Mouse (Mus musculus) B cell, adult 2 months (primary cell): Measurements from ENCODE around the gene Cxcr1.
"Not testable (repeated sequence)": the region's sequence is repeated elsewhere in the genome, so short reads cannot be mapped to it uniquely, and the experiment has no call there.

Experiments
- DNase-seq, 2 experiments: peaks; one replicate each; pipeline ENCODE4 v3.0.0; 2022

Gene Cxcr1

DNA sequence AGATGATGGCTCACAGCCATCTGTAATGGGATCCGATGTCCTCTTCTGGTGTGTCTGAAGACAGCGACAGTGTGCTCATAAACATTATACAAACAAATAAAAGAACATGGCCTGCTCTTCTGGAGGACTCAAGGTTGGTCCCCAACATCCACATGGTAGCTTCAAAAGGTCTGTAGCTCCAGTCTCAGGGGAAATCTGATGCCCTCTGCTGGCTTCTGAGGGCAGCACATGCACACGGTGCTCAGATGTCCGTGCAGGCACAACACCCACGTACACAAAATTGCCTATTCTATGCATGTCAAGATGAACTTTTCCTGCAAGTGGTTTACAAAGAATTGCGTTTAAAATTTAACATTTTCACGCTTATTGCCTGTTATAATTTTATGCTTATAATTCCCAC is 1.5 kb upstream of the Cxcr1 start:
- peak; percentile 45 to 47 for DNase-seq

- no peak for DNase-seq
These were observed 1.7 kb downstream of the Cxcr1 start for GRCm38 (mm10) chr1:74192711-74193110.

GRCm38 (mm10) chr1:74190471-74190870 is 4.0 kb downstream of the Cxcr1 start:
- no peak for DNase-seq

DNA sequence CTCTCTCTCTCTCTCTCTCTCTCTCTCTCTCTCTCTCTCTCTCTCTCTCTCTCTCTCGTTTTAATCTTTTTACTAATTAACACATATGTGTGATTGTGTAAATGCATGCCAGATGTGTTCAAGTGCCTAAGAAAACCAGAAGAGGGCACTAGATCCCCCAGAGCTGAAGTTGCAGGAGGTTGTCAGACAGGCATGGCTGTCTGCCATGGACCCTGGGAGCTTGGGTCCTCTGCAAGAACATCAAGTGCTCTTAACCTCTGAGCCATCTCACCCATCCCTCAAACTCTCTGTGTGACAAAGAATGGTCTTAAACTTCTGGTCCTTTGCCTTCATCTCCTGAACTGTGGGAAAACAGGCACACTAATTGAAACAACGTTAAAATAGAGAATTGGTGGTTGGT is 11.4 kb downstream of the Cxcr1 start:
- DNase-seq, result no peak

- DNase-seq, result no peak
These were observed 13.0 kb downstream of the Cxcr1 start for GRCm38 (mm10) chr1:74181462-74181861.

GRCm38 (mm10) chr1:74179624-74180408 is 14.6 kb downstream of the Cxcr1 start:
- DNase-seq, result no peak

DNA sequence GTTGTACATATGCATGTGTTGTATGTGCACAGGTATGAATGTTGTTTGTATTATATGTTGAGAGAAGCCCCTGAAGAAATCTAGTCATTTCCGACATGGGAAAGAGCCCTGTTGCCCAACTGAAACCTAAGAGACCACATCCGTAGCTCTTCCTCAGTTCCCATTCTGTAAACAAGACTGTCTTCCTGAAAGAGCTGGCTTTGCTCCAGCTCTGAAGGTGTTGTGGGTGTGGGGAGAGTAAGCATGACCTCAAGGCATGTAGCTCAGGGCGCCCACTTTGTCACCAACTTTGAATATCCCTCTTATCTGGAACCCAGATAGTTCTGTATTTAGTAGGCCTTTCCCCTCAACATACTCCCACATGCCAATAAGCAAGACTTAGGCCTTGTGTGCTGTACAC is 15.8 kb downstream of the Cxcr1 start:
- no peak for DNase-seq

DNA sequence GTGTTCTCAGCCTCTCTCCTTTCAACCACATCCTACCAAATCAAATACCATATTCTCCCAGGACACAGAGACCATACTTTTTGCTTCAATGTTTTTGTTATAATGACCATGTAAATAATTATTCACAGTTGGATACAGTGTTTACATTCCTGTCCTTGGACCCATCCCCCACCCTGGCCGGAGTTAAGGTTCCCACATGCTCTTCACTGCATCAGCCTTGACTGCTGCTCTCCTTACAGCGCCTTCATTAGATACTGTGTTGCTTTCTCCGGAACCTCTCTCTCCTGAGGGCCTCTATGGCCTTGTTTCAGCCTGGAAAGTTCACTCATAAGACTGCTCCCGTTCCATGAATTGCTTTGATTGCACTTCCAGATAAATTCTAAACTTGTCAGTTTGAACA is 18.7 kb downstream of the Cxcr1 start:
- DNase-seq, result no peak

DNA sequence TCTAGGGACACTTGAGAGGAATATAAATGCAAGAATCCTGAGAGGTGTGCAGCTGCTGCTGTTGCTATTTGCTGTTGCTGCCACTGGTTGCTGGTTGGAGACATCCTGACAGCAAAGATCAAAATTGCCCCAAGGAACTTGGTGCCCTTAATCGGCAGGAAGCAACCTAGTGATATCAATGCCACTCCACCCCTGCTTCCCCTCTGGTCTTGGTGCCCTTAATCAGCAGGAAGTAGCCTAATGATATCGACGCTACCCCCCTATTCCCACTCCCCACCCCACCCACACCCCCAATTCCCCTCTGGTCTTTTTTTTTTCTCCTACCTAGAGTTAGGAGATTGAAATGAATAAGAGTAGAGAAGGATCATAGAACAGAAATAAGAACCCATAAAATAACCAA is 21.7 kb downstream of the Cxcr1 start:
- no peak for DNase-seq

DNA sequence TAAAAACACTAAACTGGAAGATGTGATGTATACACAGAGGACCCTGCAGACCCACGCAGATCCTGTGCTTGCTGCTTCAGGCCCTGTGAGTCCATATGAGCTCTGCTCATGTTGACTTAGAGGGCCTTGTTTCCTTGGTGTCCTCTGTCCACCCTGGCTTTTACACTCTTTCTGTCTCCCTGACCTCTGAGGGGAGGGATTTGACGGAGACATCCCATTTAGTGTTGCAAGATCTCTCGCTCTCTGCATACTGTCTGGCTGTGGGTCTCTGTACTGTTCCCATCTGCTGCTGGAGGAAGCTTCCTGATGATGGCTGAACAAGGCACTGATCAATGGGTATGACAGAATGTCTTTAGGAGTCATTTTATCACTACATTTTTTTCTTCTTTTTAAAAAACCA is 24.7 kb downstream of the Cxcr1 start:
- no peak for DNase-seq

DNA sequence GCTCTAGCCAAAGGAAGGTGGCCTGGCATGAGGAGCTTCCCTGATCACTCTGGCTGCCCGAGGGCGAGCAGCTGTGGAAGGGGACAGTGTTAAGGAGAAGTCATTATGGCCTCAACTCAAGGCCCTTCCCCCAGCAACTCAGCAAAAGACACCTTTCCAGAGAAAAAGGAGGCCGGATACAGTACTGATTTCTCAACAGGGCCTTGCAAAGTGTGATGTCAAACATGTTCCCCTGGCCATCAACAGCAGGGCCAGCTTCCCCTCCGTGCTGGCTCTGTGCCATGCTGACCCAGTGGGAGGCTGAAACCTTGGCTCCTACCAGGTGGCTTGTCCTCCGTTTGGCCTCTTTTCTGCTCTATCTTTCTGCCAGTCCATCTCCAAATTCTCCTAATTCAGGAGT is 27.3 kb downstream of the Cxcr1 start:
- DNase-seq, result no peak

- no peak for DNase-seq
These were observed 34.4 kb downstream of the Cxcr1 start for GRCm38 (mm10) chr1:74160036-74160435.

DNA sequence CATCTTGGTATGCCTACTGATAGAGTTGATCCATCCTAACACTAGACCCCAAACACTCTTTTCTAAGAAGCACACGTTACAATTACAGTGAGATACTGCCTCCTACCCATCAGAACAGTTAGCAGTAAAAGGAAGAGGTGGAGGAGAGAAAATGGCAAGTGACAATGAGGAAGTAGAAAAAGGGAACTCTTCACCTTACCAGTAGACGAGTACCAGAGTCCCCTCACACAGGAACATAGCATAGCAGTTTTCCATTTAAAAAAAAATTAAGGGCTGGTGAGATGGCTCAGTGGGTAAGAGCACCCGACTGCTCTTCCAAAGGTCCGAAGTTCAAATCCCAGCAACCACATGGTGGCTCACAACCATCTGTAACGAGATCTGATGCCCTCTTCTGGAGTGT is 34.8 kb downstream of the Cxcr1 start:
- DNase-seq, result not testable (repeated sequence)

DNA sequence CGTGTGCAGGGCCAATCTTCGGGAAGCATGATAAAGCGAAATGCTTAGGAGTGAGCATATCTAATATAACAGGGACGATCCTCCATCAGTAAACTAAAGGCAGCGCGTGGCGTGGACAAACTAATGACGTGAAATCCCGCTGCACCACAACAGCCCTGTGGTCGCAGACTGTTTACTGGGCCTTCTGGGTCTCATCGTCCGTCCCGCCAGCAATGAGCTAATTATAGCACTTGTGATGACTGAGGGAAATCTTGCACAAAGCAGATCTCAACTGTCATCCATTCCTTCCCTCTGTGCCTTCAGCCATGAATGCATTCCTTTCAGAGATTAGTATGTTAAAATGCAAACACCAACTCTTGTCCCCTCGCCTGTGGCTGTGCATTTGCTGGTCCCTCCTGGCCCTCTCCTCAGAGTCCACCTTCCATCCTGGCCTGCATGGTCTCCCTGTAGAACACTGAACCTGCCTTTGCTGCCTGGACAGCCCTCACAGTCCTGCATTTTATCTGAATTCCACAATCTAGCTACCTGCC is 38.0 kb downstream of the Cxcr1 start:
- no peak for DNase-seq

GRCm38 (mm10) chr1:74155435-74156012 is 38.9 kb downstream of the Cxcr1 start:
- DNase-seq, result peak in 1 of 2 experiments; percentile 8

DNA sequence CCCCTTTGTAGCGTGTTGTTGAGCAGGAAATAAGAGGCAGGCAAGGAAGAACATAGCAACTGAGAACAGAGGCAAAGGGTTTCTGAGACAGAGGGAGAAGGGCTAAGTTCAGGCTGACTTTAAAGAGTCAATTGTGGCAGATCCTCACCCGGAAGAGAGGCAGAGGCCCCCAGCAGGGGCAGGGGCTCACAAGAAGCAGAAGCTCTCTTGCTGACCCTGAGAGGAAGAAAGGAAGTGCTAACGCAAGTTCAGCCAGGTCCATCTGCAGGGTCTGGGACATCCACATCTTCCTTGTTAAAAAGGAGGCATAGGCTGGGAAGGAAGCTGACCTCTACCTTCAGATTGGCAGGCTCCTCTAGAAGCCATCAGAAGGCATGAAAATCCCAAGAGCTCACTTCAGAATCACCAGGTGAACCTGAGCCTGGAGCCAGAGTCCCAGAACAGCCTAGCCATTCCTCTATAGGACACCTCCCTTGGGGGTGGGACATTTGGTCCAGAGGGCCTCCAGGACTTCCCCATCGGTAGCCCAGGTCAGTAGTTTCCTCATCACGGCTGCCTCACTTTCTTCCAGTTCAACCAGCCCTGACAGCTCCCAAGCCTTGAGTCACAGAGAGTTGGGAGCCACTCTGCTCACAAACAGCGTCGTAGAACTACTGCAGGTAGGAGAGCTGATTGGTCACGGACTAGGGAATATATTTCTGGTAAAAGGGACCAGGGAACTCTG is 40.8 kb downstream of the Cxcr1 start, which contains the start of gene Cxcr2:
Gene Cxcr2, plus strand, starts transcription at position 529 of the 724 bp plus-strand sequence.
- no peak for DNase-seq

DNA sequence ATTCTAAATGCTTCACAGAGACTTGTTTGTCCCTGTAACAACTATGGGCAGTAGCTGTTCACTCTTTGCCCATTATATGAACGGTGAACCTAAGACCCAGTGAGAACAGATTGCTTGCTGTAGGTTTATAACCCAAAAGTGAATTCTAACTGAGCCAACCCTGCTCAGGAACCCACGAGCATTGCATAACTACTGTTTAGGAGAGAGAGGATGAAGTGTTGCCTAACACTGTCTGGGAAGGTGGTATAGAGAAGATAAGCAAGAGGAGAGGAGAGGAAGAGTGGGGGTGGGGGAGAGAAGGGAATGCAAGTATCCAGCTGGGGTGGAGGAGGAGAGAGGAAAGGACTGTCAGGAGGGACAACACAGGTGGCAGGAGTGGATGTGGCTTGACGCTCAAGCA is 43.3 kb downstream of the Cxcr1 start:
- no peak for DNase-seq

GRCm38 (mm10) chr1:74150101-74150500 is 44.3 kb downstream of the Cxcr1 start:
- DNase-seq, result no peak

- DNase-seq, result no peak
These were observed 45.1 kb downstream of the Cxcr1 start for GRCm38 (mm10) chr1:74149106-74149885.
